Mouse (Mus musculus) midbrain, embryonic 14.5 days (tissue): ENCODE data around the gene Ahnak. TPM values are rescaled to one million over a fixed set of nuclear protein-coding genes. Genes with fewer than 3 reads are reported as not detected.

Experiments used
- ATAC-seq: fragments of 200-750 bp; cut with Nextera tagmentation; 2 replicates; pipeline ENCODE4 v1.8.0; 2017; ENCODE audit warnings: moderate number of reproducible peaks, moderate library complexity; ENCODE audit not compliant: low FRiP score, low TSS enrichment
- DNase-seq: peaks from one replicate; pipeline ENCODE4 v3.0.0-alpha.2; 2015
- H3K27ac ChIP-seq: fragments of 300-500 bp; sonication (generic); replicated peaks from 2 replicates; pipeline ENCODE4 v1.5.1; 2014; ENCODE audit warnings: mild to moderate bottlenecking, low read depth, low read length, moderate library complexity
- H3K27me3 ChIP-seq: fragments of 300-500 bp; sonication (generic); 2 replicates; pipeline ENCODE4 v1.6.1; 2014; ENCODE audit warnings: low read length, control low read depth, mixed read lengths; ENCODE audit not compliant: control insufficient read depth, insufficient read depth
- H3K36me3 ChIP-seq: fragments of 300-500 bp; sonication (generic); 2 replicates; pipeline ENCODE4 v1.6.1; 2014; ENCODE audit warnings: low read length, control low read depth; ENCODE audit not compliant: control insufficient read depth, insufficient read depth
- H3K4me1 ChIP-seq: fragments of 300-500 bp; sonication (generic); 2 replicates; pipeline ENCODE4 v1.6.1; 2014; ENCODE audit warnings: mild to moderate bottlenecking, antibody characterized with exemption, low read length, control low read depth; ENCODE audit not compliant: control insufficient read depth, insufficient read depth
- H3K4me2 ChIP-seq: fragments of 300-500 bp; sonication (generic); 2 replicates; pipeline ENCODE4 v1.6.1; 2014; ENCODE audit warnings: mild to moderate bottlenecking, low read length, moderate library complexity
- H3K4me3 ChIP-seq: fragments of 300-500 bp; sonication (generic); replicated peaks from 2 replicates; pipeline ENCODE4 v1.5.1; 2014; ENCODE audit warnings: low read depth, low read length
- H3K9ac ChIP-seq: fragments of 300-500 bp; sonication (generic); replicated peaks from 2 replicates; pipeline ENCODE4 v1.6.1; 2014; ENCODE audit warnings: mild to moderate bottlenecking, low read length, moderate library complexity
- H3K9me3 ChIP-seq: fragments of 300-500 bp; sonication (generic); 2 replicates; pipeline ENCODE4 v1.6.1; 2016; ENCODE audit warnings: low read length, control low read depth, mixed read lengths; ENCODE audit not compliant: control insufficient read depth
- WGBS: fragments of 180-500 bp; shearing (Covaris S2); extraction: QIAGEN DNeasy Blood & Tissue Kit; methylation state at CpG from one replicate; pipeline ENCODE4 v1.1.7; 2014; 5-methylcytosine and 5-hydroxymethylcytosine counted together
- polyA plus RNA-seq: library from polyadenylated mRNA; unstranded; fragments of >200 nt; fragmentation: Nextera tagmentation; extraction: Ambion mirVana; gene quantifications from 2 replicates; pipeline ENCODE4 v1.2.1, GENCODE M21; 2014

Ahnak gene
- polyA plus RNA-seq, 1 experiment from 2014 or later, result 4.2 TPM

- DNase-seq (no peak), ATAC-seq (no peak)
- Histone ChIP-seq H3K4me2 (no peak overlapping the region), H3K27ac (no peak overlapping the region), H3K4me3 (no peak overlapping the region), H3K9ac (no peak overlapping the region), H3K4me1 (no peaks in the 10 kb centered on the region), H3K27me3 (no peaks in the 10 kb centered on the region), H3K9me3 (no peaks in the 10 kb centered on the region), H3K36me3 (no peaks in the 10 kb centered on the region)
- WGBS, result 86% methylated on average over 4 of the region's 4 CpGs
Measured at GRCm38 (mm10) chr19:9039266-9039665, 50.2 kb downstream of the Ahnak start.

DNA sequence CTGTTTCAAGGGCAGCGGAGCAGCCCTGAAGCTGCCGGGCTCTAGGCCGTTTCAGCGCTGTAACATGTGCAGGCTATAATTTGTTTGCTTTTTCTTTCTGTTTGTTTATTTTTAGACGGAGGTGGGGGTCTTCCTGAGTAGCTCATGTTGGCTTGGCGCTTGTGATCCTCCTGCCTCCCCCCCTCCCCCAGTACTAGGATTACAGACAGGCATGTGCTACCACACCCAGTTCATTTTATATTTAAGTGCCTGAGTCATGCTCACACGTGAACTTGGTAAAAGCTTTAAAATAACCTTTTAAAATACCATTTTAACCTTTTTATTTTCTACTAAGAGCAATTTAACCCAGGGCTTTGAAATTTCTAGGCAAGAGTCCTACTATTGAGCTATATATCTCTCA lies 50.8 kb downstream of the Ahnak start:
- H3K4me3 ChIP-seq, result no peak overlapping the region
- H3K4me1 ChIP-seq, result no peaks in the 10 kb centered on the region
- no peaks in the 10 kb centered on the region for H3K36me3 ChIP-seq
- WGBS, result 84% methylated on average over 7 of the region's 7 CpGs
- no peaks in the 10 kb centered on the region for H3K27me3 ChIP-seq
- H3K4me2 ChIP-seq, result no peak overlapping the region
- DNase-seq, result no peak
- H3K9ac ChIP-seq, result no peak overlapping the region
- H3K27ac ChIP-seq, result no peak overlapping the region
- no peaks in the 10 kb centered on the region for H3K9me3 ChIP-seq
- ATAC-seq, result no peak

GRCm38 (mm10) chr19:9040649-9041048 lies 51.6 kb downstream of the Ahnak start:
- no peaks in the 10 kb centered on the region for H3K4me1 ChIP-seq
- H3K4me3 ChIP-seq, result no peak overlapping the region
- WGBS, result 87% methylated on average over 6 of the region's 6 CpGs
- H3K4me2 ChIP-seq, result no peak overlapping the region
- ATAC-seq (no peak), DNase-seq (no peak)
- H3K27ac ChIP-seq, result no peak overlapping the region
- H3K36me3 ChIP-seq, result no peaks in the 10 kb centered on the region
- H3K27me3 ChIP-seq, result no peaks in the 10 kb centered on the region
- H3K9me3 ChIP-seq, result no peaks in the 10 kb centered on the region
- H3K9ac ChIP-seq, result no peak overlapping the region

GRCm38 (mm10) chr19:9041074-9041473 lies 52.0 kb downstream of the Ahnak start:
- DNase-seq (no peak), ATAC-seq (no peak)
- Histone ChIP-seq H3K4me3 (no peak overlapping the region), H3K9ac (no peak overlapping the region), H3K27ac (no peak overlapping the region), H3K9me3 (no peaks in the 10 kb centered on the region), H3K36me3 (no peaks in the 10 kb centered on the region), H3K4me1 (no peaks in the 10 kb centered on the region), H3K4me2 (no peak overlapping the region), H3K27me3 (no peaks in the 10 kb centered on the region)

GRCm38 (mm10) chr19:9043123-9043522 lies 54.0 kb downstream of the Ahnak start:
- Histone ChIP-seq H3K36me3 (no peaks in the 10 kb centered on the region), H3K9ac (no peak overlapping the region), H3K27ac (no peak overlapping the region), H3K9me3 (no peaks in the 10 kb centered on the region), H3K27me3 (no peaks in the 10 kb centered on the region), H3K4me3 (no peak overlapping the region), H3K4me2 (no peak overlapping the region), H3K4me1 (no peaks in the 10 kb centered on the region)
- WGBS, result 82% methylated on average over 1 of the region's 1 CpGs
- DNase-seq (no peak), ATAC-seq (no peak)

DNA sequence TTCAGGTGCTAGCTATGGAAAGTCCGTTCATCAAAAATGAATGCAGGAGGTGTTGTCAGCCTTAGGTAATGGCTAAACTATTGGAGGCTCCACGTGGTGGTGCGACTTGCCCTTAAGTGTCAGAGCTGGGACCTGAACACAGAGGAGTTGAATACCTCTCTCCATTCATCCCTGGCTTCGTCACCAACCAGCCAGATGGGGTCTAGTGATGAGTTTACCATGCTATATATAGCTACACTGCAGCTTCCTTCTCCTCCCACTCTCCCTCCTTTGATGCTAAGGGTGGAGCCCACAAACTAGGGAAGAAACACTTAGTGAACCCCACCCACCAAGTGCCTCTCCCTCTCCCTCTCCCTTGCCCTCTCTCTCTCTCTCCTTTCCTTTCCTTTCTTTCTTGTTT lies 55.2 kb downstream of the Ahnak start:
- ATAC-seq (no peak), DNase-seq (no peak)
- no peaks in the 10 kb centered on the region for H3K27me3 ChIP-seq
- H3K9ac ChIP-seq, result no peak overlapping the region
- no peaks in the 10 kb centered on the region for H3K36me3 ChIP-seq
- H3K4me3 ChIP-seq, result no peak overlapping the region
- WGBS, result 78% methylated on average over 4 of the region's 4 CpGs
- no peaks in the 10 kb centered on the region for H3K9me3 ChIP-seq
- H3K4me2 ChIP-seq, result no peak overlapping the region
- H3K27ac ChIP-seq, result no peak overlapping the region
- H3K4me1 ChIP-seq, result no peaks in the 10 kb centered on the region

DNA sequence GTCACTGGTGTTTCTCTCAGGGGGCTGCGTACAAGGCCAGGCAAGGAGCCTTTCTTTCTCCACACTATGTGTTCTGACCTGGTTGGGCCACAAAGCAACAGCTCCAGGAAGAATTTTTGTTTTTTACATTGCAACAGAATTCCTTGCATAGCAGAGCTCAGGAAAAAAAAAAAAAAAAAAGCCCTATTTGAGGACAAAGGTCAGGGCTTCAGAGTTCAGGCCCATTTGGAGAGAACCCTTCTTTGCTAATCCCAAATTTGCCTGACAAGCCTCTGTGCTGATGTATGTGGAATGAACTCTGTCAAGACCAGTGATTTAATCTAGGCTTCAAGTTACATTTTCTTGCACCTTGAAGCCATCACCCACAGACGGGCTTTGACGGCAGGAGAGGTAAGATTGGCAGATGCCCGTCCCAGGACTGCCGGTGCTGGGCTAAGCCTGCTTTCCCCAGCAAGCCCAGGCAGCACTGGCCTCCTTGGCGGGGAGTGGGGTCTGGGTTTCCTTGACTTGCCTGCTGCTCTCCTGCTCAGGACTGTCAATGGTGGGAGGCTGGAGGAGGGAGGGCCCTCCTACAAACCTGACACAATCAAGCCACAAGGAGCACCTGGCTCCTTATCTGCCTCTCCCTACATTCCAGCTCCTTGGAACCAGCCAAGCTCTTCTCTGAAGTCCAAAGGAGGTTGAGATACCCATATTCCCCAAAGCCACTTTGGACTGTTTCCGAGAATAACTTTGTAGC lies 58.3 kb downstream of the Ahnak start:
- Histone ChIP-seq H3K4me3 (no peak overlapping the region), H3K27me3 (no peaks in the 10 kb centered on the region), H3K4me1 (no peaks in the 10 kb centered on the region), H3K4me2 (no peak overlapping the region), H3K9ac (no peak overlapping the region), H3K27ac (no peak overlapping the region), H3K36me3 (no peaks in the 10 kb centered on the region), H3K9me3 (no peaks in the 10 kb centered on the region)
- WGBS, result 77% methylated on average over 7 of the region's 7 CpGs
- DNase-seq, result no peak
- no peak for ATAC-seq

GRCm38 (mm10) chr19:9047946-9048387 lies 58.9 kb downstream of the Ahnak start:
- Histone ChIP-seq H3K4me3 (no peak overlapping the region), H3K4me1 (no peaks in the 10 kb centered on the region), H3K4me2 (no peak overlapping the region), H3K9ac (no peak overlapping the region), H3K9me3 (no peaks in the 10 kb centered on the region), H3K27me3 (no peaks in the 10 kb centered on the region), H3K27ac (no peak overlapping the region), H3K36me3 (no peaks in the 10 kb centered on the region)
- ATAC-seq, result no peak
- DNase-seq, result peak; percentile 23
- 50% methylated on average over 1 of the region's 1 CpGs for WGBS

DNA sequence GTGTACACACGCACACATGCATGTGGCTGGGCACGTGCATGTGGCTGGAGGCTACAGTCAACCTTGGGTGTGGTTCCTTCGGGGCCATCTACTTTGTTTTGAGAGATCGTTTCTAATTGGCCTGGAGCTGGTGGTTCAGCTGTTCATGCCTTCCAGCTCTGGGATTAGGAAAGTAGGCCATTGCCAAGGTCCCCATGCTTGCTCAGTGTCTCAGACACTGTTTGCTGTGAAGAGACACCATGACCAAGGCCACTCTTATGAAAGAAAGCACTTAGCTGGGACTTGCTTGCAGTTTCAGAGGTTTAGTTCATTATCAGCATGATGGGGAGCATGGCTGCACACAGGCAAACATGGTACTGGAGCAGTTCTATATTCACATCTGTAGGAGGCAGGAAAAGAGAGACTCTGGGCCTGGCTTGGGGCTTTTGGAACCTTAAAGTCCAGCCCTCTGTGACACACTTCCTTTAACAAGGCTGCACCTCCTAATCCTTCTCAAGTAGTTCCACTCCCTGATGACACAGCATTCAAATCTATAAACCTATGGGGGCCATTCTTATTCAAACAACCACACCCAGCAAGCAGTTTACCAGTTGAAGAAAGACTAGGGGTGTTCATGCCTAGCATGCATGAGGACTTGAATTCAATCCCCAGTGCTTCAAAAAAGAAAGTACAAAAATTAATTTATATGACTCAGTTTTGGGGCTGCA lies 60.0 kb downstream of the Ahnak start:
- no peaks in the 10 kb centered on the region for H3K9me3 ChIP-seq
- H3K4me2 ChIP-seq, result no peak overlapping the region
- DNase-seq (no peak), ATAC-seq (no peak)
- H3K27ac ChIP-seq, result no peak overlapping the region
- no peaks in the 10 kb centered on the region for H3K36me3 ChIP-seq
- WGBS, result 88% methylated on average over 4 of the region's 4 CpGs
- no peaks in the 10 kb centered on the region for H3K27me3 ChIP-seq
- H3K4me3 ChIP-seq, result no peak overlapping the region
- H3K4me1 ChIP-seq, result no peaks in the 10 kb centered on the region
- no peak overlapping the region for H3K9ac ChIP-seq
